Mouse (Mus musculus): ENCODE measurements around the gene Gm10065. TPM values are rescaled to one million over a fixed set of nuclear protein-coding genes. Genes with fewer than 3 reads are reported as not detected.
"Not testable (repeated sequence)": the region's sequence is repeated elsewhere in the genome, so short reads cannot be mapped to it uniquely, and the experiment has no call there.

Gm10065 gene
- polyA plus RNA-seq, 1 experiment from 2014 or later: not detected

- H3K4me2 ChIP-seq (ENCODE audit: low read depth, low read length): peak within 1 kb of the TSS; percentile 97
- peak within 1 kb of the TSS; percentile 83 for H3K9ac ChIP-seq (ENCODE audit: low read length)
- no peaks in the 10 kb centered on the region for H3K4me1 ChIP-seq (ENCODE audit: control insufficient read depth, insufficient read depth, low read length)
- H3K27me3 ChIP-seq (ENCODE audit: control insufficient read depth, insufficient read depth, low read length): peaks cover 2% of the 10 kb centered on the region; the same call in 1 of the 2 replicates
- 1% methylated on average over 54 of the region's 54 CpGs for WGBS
- peak; percentile 99 for ATAC-seq (ENCODE audit: insufficient read depth, low FRiP score)
- H3K36me3 ChIP-seq (ENCODE audit: control insufficient read depth, insufficient read depth, low read length): no peaks in the 10 kb centered on the region
- peak within 1 kb of the TSS; percentile 66 for H3K4me3 ChIP-seq (replicated peaks; ENCODE audit: low read length)
- no peak within 1 kb of the TSS for H3K27ac ChIP-seq (ENCODE audit: low read length)
- H3K9me3 ChIP-seq (replicated peaks; ENCODE audit: control insufficient read depth, low read length): no peaks in the 10 kb centered on the region
Measured at GRCm38 (mm10) chr13:21468061-21469019, 10.9 kb downstream of the Gm10065 start, which contains the start of gene Nkapl. Gene Nkapl, minus strand, starts transcription at chr13:21468509.

GRCm38 (mm10) chr13:21467336-21467735 lies 11.9 kb downstream of the Gm10065 start:
- Histone ChIP-seq H3K27ac (ENCODE audit: low read length) (no peak overlapping the region), H3K4me3 (replicated peaks; ENCODE audit: low read length) (no peak overlapping the region), H3K36me3 (ENCODE audit: control insufficient read depth, insufficient read depth, low read length) (no peaks in the 10 kb centered on the region), H3K9me3 (replicated peaks; ENCODE audit: control insufficient read depth, low read length) (no peaks in the 10 kb centered on the region), H3K27me3 (ENCODE audit: control insufficient read depth, insufficient read depth, low read length) (peaks cover 5% of the 10 kb centered on the region; the same call in 1 of the 2 replicates), H3K4me1 (ENCODE audit: control insufficient read depth, insufficient read depth, low read length) (no peaks in the 10 kb centered on the region), H3K4me2 (ENCODE audit: low read depth, low read length) (no peak overlapping the region), H3K9ac (ENCODE audit: low read length) (no peak overlapping the region)
- no peak for ATAC-seq (ENCODE audit: insufficient read depth, low FRiP score)
- WGBS: 85% methylated on average over 10 of the region's 10 CpGs

GRCm38 (mm10) chr13:21462516-21462915 lies 16.7 kb downstream of the Gm10065 start:
- WGBS: 52% methylated on average over 9 of the region's 9 CpGs
- H3K9me3 ChIP-seq (replicated peaks; ENCODE audit: control insufficient read depth, low read length); ATAC-seq (ENCODE audit: insufficient read depth, low FRiP score); H3K4me2 ChIP-seq (ENCODE audit: low read depth, low read length); H3K9ac ChIP-seq (ENCODE audit: low read length); H3K4me1 ChIP-seq (ENCODE audit: control insufficient read depth, insufficient read depth, low read length); H3K27ac ChIP-seq (ENCODE audit: low read length); H3K36me3 ChIP-seq (ENCODE audit: control insufficient read depth, insufficient read depth, low read length); H3K27me3 ChIP-seq (ENCODE audit: control insufficient read depth, insufficient read depth, low read length); H3K4me3 ChIP-seq (replicated peaks; ENCODE audit: low read length): not testable (repeated sequence)

GRCm38 (mm10) chr13:21456347-21456746 lies 22.9 kb downstream of the Gm10065 start:
- no peak overlapping the region for H3K9ac ChIP-seq (ENCODE audit: low read length)
- ATAC-seq (ENCODE audit: insufficient read depth, low FRiP score): peak; percentile 51; the same call in 1 of the 2 replicates
- peaks cover 6% of the 10 kb centered on the region; the same call in 1 of the 2 replicates for H3K4me1 ChIP-seq (ENCODE audit: control insufficient read depth, insufficient read depth, low read length)
- no peaks in the 10 kb centered on the region for H3K36me3 ChIP-seq (ENCODE audit: control insufficient read depth, insufficient read depth, low read length)
- H3K27me3 ChIP-seq (ENCODE audit: control insufficient read depth, insufficient read depth, low read length): no peaks in the 10 kb centered on the region
- H3K4me3 ChIP-seq (replicated peaks; ENCODE audit: low read length): no peak overlapping the region
- 13% methylated on average over 4 of the region's 4 CpGs for WGBS
- H3K27ac ChIP-seq (ENCODE audit: low read length): no peak overlapping the region
- H3K4me2 ChIP-seq (ENCODE audit: low read depth, low read length): no peak overlapping the region
- no peaks in the 10 kb centered on the region for H3K9me3 ChIP-seq (replicated peaks; ENCODE audit: control insufficient read depth, low read length)

GRCm38 (mm10) chr13:21454133-21454532 lies 25.1 kb downstream of the Gm10065 start:
- H3K36me3 ChIP-seq (ENCODE audit: control insufficient read depth, insufficient read depth, low read length): no peaks in the 10 kb centered on the region
- peak; percentile 67; the same call in 1 of the 2 replicates for ATAC-seq (ENCODE audit: insufficient read depth, low FRiP score)
- no peaks in the 10 kb centered on the region for H3K27me3 ChIP-seq (ENCODE audit: control insufficient read depth, insufficient read depth, low read length)
- no peak overlapping the region; the same call in 1 of the 2 replicates for H3K27ac ChIP-seq (ENCODE audit: low read length)
- no peaks in the 10 kb centered on the region for H3K9me3 ChIP-seq (replicated peaks; ENCODE audit: control insufficient read depth, low read length)
- peak overlapping the region; percentile 72 for H3K4me2 ChIP-seq (ENCODE audit: low read depth, low read length)
- no peak overlapping the region for H3K9ac ChIP-seq (ENCODE audit: low read length)
- H3K4me1 ChIP-seq (ENCODE audit: control insufficient read depth, insufficient read depth, low read length): peaks cover 6% of the 10 kb centered on the region; the same call in 1 of the 2 replicates
- 51% methylated on average over 3 of the region's 3 CpGs for WGBS
- H3K4me3 ChIP-seq (replicated peaks; ENCODE audit: low read length): 0 out of 2 replicates have a peak overlapping the region, but pooled peaks have one; percentile 56

GRCm38 (mm10) chr13:21453449-21453848 lies 25.8 kb downstream of the Gm10065 start, which contains the start of gene Zscan26:
Gene Zscan26, minus strand, starts transcription at chr13:21453730.
- ATAC-seq (ENCODE audit: insufficient read depth, low FRiP score): peak; percentile 85
- H3K4me3 ChIP-seq (replicated peaks; ENCODE audit: low read length): peak within 1 kb of the TSS; percentile 56

GRCm38 (mm10) chr13:21453042-21453441 lies 26.2 kb downstream of the Gm10065 start:
- Histone ChIP-seq H3K4me2 (ENCODE audit: low read depth, low read length) (peak overlapping the region; percentile 72), H3K9ac (ENCODE audit: low read length) (peak overlapping the region; percentile 80), H3K27ac (ENCODE audit: low read length) (peak overlapping the region; percentile 77), H3K4me3 (replicated peaks; ENCODE audit: low read length) (peak overlapping the region; percentile 56), H3K27me3 (ENCODE audit: control insufficient read depth, insufficient read depth, low read length) (no peaks in the 10 kb centered on the region), H3K36me3 (ENCODE audit: control insufficient read depth, insufficient read depth, low read length) (0 out of 2 replicates have a peak, but pooled peaks cover 3% of the 10 kb centered on the region), H3K4me1 (ENCODE audit: control insufficient read depth, insufficient read depth, low read length) (peaks cover 6% of the 10 kb centered on the region; the same call in 1 of the 2 replicates), H3K9me3 (replicated peaks; ENCODE audit: control insufficient read depth, low read length) (no peaks in the 10 kb centered on the region)
- 2% methylated on average over 13 of the region's 13 CpGs for WGBS
- 0 out of 2 replicates have a peak, but pooled peaks have one; percentile 4 for ATAC-seq (ENCODE audit: insufficient read depth, low FRiP score)

More at GRCm38 (mm10) chr13:21453449-21453848, 25.8 kb downstream of the Gm10065 start, which contains the start of gene Zscan26:
- H3K9me3 ChIP-seq (replicated peaks; ENCODE audit: control insufficient read depth, low read length): no peaks in the 10 kb centered on the region
- peak within 1 kb of the TSS; percentile 72 for H3K4me2 ChIP-seq (ENCODE audit: low read depth, low read length)
- under 1% methylated on average over 23 of the region's 23 CpGs for WGBS
- peak within 1 kb of the TSS; percentile 80 for H3K9ac ChIP-seq (ENCODE audit: low read length)
- peak within 1 kb of the TSS; percentile 77 for H3K27ac ChIP-seq (ENCODE audit: low read length)
- peaks cover 6% of the 10 kb centered on the region; the same call in 1 of the 2 replicates for H3K4me1 ChIP-seq (ENCODE audit: control insufficient read depth, insufficient read depth, low read length)
- H3K36me3 ChIP-seq (ENCODE audit: control insufficient read depth, insufficient read depth, low read length): no peaks in the 10 kb centered on the region
- no peaks in the 10 kb centered on the region for H3K27me3 ChIP-seq (ENCODE audit: control insufficient read depth, insufficient read depth, low read length)

GRCm38 (mm10) chr13:21447856-21448614 lies 31.2 kb downstream of the Gm10065 start:
- Histone ChIP-seq H3K9me3 (replicated peaks; ENCODE audit: control insufficient read depth, low read length) (no peaks in the 10 kb centered on the region), H3K27me3 (ENCODE audit: control insufficient read depth, insufficient read depth, low read length) (no peaks in the 10 kb centered on the region), H3K4me3 (replicated peaks; ENCODE audit: low read length) (no peak overlapping the region), H3K36me3 (ENCODE audit: control insufficient read depth, insufficient read depth, low read length) (peaks cover 17% of the 10 kb centered on the region; the same call in 1 of the 2 replicates), H3K4me1 (ENCODE audit: control insufficient read depth, insufficient read depth, low read length) (0 out of 2 replicates have a peak, but pooled peaks cover 6% of the 10 kb centered on the region), H3K27ac (ENCODE audit: low read length) (no peak overlapping the region), H3K9ac (ENCODE audit: low read length) (no peak overlapping the region), H3K4me2 (ENCODE audit: low read depth, low read length) (no peak overlapping the region)
- no peak for ATAC-seq (ENCODE audit: insufficient read depth, low FRiP score)
- 67% methylated on average over 16 of the region's 16 CpGs for WGBS

All from stomach, embryonic 16.5 days (tissue).